Mouse (Mus musculus) spleen, adult 2 months (tissue): ENCODE results near the gene Nthl1. TPM values are rescaled to one million over a fixed set of nuclear protein-coding genes. Genes with fewer than 3 reads are reported as not detected.

Experiments
- DNase-seq, 2 experiments: peaks; one replicate each; pipeline versions ENCODE4 v3.0.0 to v3.0.0-alpha.2; 2012 to 2021; ENCODE audit warnings: low spot score in 2 of 2, low read depth in 1 of 2
- H3K27ac ChIP-seq: fragments of 200-500 bp; 2 replicates; pipeline ENCODE4 v1.5.1; 2012; ENCODE audit warnings: low read length, inconsistent platforms; ENCODE audit not compliant: insufficient read depth
- H3K27me3 ChIP-seq: fragments of 200-500 bp; 2 replicates; pipeline ENCODE4 v1.6.1; 2012; ENCODE audit warnings: mild to moderate bottlenecking, moderate library complexity, low read length, inconsistent platforms; ENCODE audit not compliant: control insufficient read depth, insufficient read depth
- H3K36me3 ChIP-seq: fragments of 200-500 bp; 2 replicates; pipeline ENCODE4 v1.6.1; 2012; ENCODE audit warnings: mild to moderate bottlenecking, low read length, inconsistent platforms; ENCODE audit not compliant: control insufficient read depth, insufficient read depth
- H3K4me1 ChIP-seq: fragments of 200-500 bp; 2 replicates; pipeline ENCODE4 v1.6.1; 2011; ENCODE audit warnings: inconsistent platforms; ENCODE audit not compliant: control insufficient read depth, insufficient read depth, insufficient read length
- H3K4me3 ChIP-seq: fragments of 200-500 bp; 2 replicates; pipeline ENCODE4 v1.5.1; 2011; ENCODE audit warnings: mild to moderate bottlenecking, inconsistent platforms; ENCODE audit not compliant: insufficient read depth, insufficient read length; ENCODE audit errors: extremely low read depth
- CTCF ChIP-seq: fragments of 200-500 bp; IDR thresholded peaks from 2 replicates; pipeline ENCODE4 v1.5.1; 2011; ENCODE audit warnings: mild to moderate bottlenecking, inconsistent platforms; ENCODE audit not compliant: insufficient read depth, insufficient read length, insufficient replicate concordance; ENCODE audit errors: extremely low read depth
- POLR2A ChIP-seq: fragments of 200-500 bp; IDR thresholded peaks from 2 replicates; pipeline ENCODE4 v1.6.1; 2011; ENCODE audit warnings: low read depth, low read length, inconsistent platforms
- WGBS: fragments of 180-500 bp; shearing (Covaris S2); methylation state at CpG from one replicate; pipeline ENCODE4 v1.1.7; 2018; 5-methylcytosine and 5-hydroxymethylcytosine counted together
- polyA plus RNA-seq: library from polyadenylated mRNA; depleted of rRNA; stranded (reverse); fragments of >200 nt; gene quantifications from 2 replicates; pipeline ENCODE4 v1.2.3, GENCODE M21; 2012; rRNA removed

Gene Nthl1
- polyA plus RNA-seq, 1 experiment, result 8.1 TPM

- TF ChIP-seq POLR2A (no peak), CTCF (no peak)
- peaks cover 16% of the 10 kb centered on the region for H3K27me3 ChIP-seq
- WGBS, result under 1% methylated on average over 25 of the region's 25 CpGs
- no peak overlapping the region for H3K27ac ChIP-seq
- DNase-seq, result peak in 1 of 2 experiments; percentile 42
- peaks cover 17% of the 10 kb centered on the region for H3K4me1 ChIP-seq
- peak overlapping the region; percentile 65 for H3K4me3 ChIP-seq
- H3K36me3 ChIP-seq, result no peaks in the 10 kb centered on the region
Observed at GRCm38 (mm10) chr17:24687146-24687595, 54.7 kb downstream of the Nthl1 start.

DNA sequence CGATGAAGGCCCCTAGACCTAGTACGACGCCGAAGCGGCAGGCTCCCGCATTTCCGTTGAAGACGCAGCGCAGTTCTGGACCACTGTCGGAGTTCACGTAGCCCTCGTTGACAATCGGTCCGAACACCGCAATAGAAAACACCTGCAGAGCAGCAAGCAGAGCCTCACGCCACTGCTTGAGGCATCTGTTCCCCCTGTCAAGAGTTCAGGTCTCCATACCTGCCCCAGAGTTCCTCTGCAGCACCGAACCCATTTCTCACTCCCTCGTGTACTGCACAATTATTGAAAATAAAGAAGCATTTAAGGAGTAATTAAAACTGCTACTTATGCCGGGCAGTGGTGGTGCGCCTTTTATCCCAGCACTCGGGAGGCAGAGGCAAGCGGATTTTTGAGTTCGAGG, 55.1 kb downstream of the Nthl1 start:
- peak overlapping the region; percentile 65 for H3K4me3 ChIP-seq
- no peaks in the 10 kb centered on the region for H3K36me3 ChIP-seq
- DNase-seq, result no peak
- WGBS, result 21% methylated on average over 23 of the region's 23 CpGs
- H3K27ac ChIP-seq, result no peak overlapping the region
- TF ChIP-seq POLR2A, result no peak
- TF ChIP-seq CTCF, result no peak
- H3K27me3 ChIP-seq, result peaks cover 16% of the 10 kb centered on the region
- peaks cover 17% of the 10 kb centered on the region for H3K4me1 ChIP-seq

Other genes with a start within 250 kb of the Nthl1 start
- gene Rnps1, start 218.1 kb upstream of the Nthl1 start, polyA plus RNA-seq, result 87.0 and 113 TPM in 2 replicates
- gene Eci1, start 206.0 kb upstream of the Nthl1 start, polyA plus RNA-seq, result 28.0 and 38.1 TPM in 2 replicates
- gene Dnase1l2, start 189.6 kb upstream of the Nthl1 start, polyA plus RNA-seq, result 7.8 and 8.6 TPM in 2 replicates
- 95.9 and 110 TPM in 2 replicates for gene E4f1, start 162.4 kb upstream of the Nthl1 start, polyA plus RNA-seq
- 31.6 and 51.3 TPM in 2 replicates for gene Pgp, start 162.3 kb upstream of the Nthl1 start, polyA plus RNA-seq
- gene Bricd5, start 158.8 kb upstream of the Nthl1 start, polyA plus RNA-seq, result 1.5 and 1.9 TPM in 2 replicates
- 37.8 and 43.7 TPM in 2 replicates for gene Mlst8, start 153.6 kb upstream of the Nthl1 start, polyA plus RNA-seq
- gene Caskin1, start 144.1 kb upstream of the Nthl1 start, polyA plus RNA-seq, result 0.40 and 0.47 TPM in 2 replicates
- gene Traf7, start 104.7 kb upstream of the Nthl1 start, polyA plus RNA-seq, result 182 and 213 TPM in 2 replicates
- 2.2 and 2.5 TPM in 2 replicates for gene Rab26, start 98.5 kb upstream of the Nthl1 start, polyA plus RNA-seq
- gene Pkd1, start 82.8 kb upstream of the Nthl1 start, polyA plus RNA-seq, result 70.8 and 73.9 TPM in 2 replicates
- gene Tsc2, start 50 bp upstream of the Nthl1 start, polyA plus RNA-seq, result 86.1 and 90.2 TPM in 2 replicates
- 62.2 and 66.7 TPM in 2 replicates for gene Slc9a3r2, start 17.6 kb downstream of the Nthl1 start, polyA plus RNA-seq
- gene Npw, start 25.8 kb downstream of the Nthl1 start, polyA plus RNA-seq, result 0.71 and 1.7 TPM in 2 replicates
- gene Zfp598, start 37.0 kb downstream of the Nthl1 start, polyA plus RNA-seq, result 59.7 and 77.0 TPM in 2 replicates
- 0.20 and 0.23 TPM in 2 replicates for gene Syngr3, start 57.3 kb downstream of the Nthl1 start, polyA plus RNA-seq
- gene Gfer, start 63.5 kb downstream of the Nthl1 start, polyA plus RNA-seq, result 13.8 and 26.7 TPM in 2 replicates
- 6.8 and 7.5 TPM in 2 replicates for gene Noxo1, start 63.6 kb downstream of the Nthl1 start, polyA plus RNA-seq
- 52.5 and 59.8 TPM in 2 replicates for gene Tbl3, start 75.0 kb downstream of the Nthl1 start, polyA plus RNA-seq
- gene Rnf151, start 85.4 kb downstream of the Nthl1 start, polyA plus RNA-seq, result 0.41 and 0.86 TPM in 2 replicates
- gene Rps2, start 85.4 kb downstream of the Nthl1 start, polyA plus RNA-seq, result 2,560 and 3,342 TPM in 2 replicates
- 91.1 and 135 TPM in 2 replicates for gene Ndufb10, start 91.8 kb downstream of the Nthl1 start, polyA plus RNA-seq
- gene Rpl3l, start 95.1 kb downstream of the Nthl1 start, polyA plus RNA-seq, result not detected in 2 replicates
- 56.7 and 66.9 TPM in 2 replicates for gene Msrb1, start 104.0 kb downstream of the Nthl1 start, polyA plus RNA-seq
- 0.42 and 0.45 TPM in 2 replicates for gene Hs3st6, start 120.3 kb downstream of the Nthl1 start, polyA plus RNA-seq
- gene Meiob, start 171.6 kb downstream of the Nthl1 start, polyA plus RNA-seq, result not detected in 2 replicates
- 142 and 147 TPM in 2 replicates for gene Hagh, start 207.5 kb downstream of the Nthl1 start, polyA plus RNA-seq
- gene Fahd1, start 217.7 kb downstream of the Nthl1 start, polyA plus RNA-seq, result 7.7 and 8.7 TPM in 2 replicates
- 1.1 and 1.9 TPM in 2 replicates for gene Igfals, start 233.3 kb downstream of the Nthl1 start, polyA plus RNA-seq